Mouse (Mus musculus): Measurements from ENCODE around the gene Vmn1r101. TPM values are rescaled to one million over a fixed set of nuclear protein-coding genes. Genes with fewer than 3 reads are reported as not detected.
"Not testable (repeated sequence)": the region's sequence is repeated elsewhere in the genome, so short reads cannot be mapped to it uniquely, and the experiment has no call there.

Vmn1r101 gene
- polyA plus RNA-seq (2016; fragmentation: Nextera tagmentation; extraction: Ambion mirVana): not detected in 2 replicates

GRCm38 (mm10) chr7:20442493-20442892 lies at the start of gene Vmn1r101:
TSS of gene Vmn1r101 (minus strand) at chr7:20442593.
- H3K36me3 ChIP-seq; H3K27me3 ChIP-seq (replicated peaks); ATAC-seq (ENCODE audit: insufficient number of reproducible peaks, low FRiP score); H3K9ac ChIP-seq; H3K27ac ChIP-seq (ENCODE audit: poor library complexity, severe bottlenecking); H3K4me2 ChIP-seq; H3K4me1 ChIP-seq (replicated peaks); H3K4me3 ChIP-seq; H3K9me3 ChIP-seq (replicated peaks): not testable (repeated sequence)
- WGBS: no CpG with 5 or more reads among the region's 2 CpGs

DNA sequence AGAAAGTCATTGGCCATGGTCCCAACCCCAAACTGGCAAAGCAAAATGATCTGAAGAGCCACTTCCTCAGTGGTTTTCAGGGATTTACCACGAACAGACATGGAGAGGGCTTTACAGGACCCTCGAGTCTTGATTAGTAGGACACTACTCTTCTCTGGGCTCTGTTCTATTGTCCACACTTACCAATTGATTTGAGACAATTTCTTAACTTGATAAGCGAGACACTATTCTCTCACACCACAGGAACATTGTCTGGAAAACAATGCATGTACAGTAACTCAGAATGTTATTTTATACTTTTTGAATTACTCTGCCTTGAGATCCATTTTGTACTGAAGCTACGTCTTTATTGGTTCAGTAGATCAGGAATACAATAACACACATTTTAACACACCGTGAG lies 32.4 kb upstream of the Vmn1r101 start, which contains the start of gene Gm10670:
Gene Gm10670, minus strand, starts transcription at position 101 of the 400 bp plus-strand sequence.
- not testable (repeated sequence) for H3K27me3 ChIP-seq (replicated peaks); H3K4me3 ChIP-seq; H3K27ac ChIP-seq (ENCODE audit: poor library complexity, severe bottlenecking); H3K36me3 ChIP-seq; H3K4me2 ChIP-seq; H3K4me1 ChIP-seq (replicated peaks); ATAC-seq (ENCODE audit: insufficient number of reproducible peaks, low FRiP score); H3K9ac ChIP-seq; H3K9me3 ChIP-seq (replicated peaks)
- no CpG with 5 or more reads among the region's 5 CpGs for WGBS

DNA sequence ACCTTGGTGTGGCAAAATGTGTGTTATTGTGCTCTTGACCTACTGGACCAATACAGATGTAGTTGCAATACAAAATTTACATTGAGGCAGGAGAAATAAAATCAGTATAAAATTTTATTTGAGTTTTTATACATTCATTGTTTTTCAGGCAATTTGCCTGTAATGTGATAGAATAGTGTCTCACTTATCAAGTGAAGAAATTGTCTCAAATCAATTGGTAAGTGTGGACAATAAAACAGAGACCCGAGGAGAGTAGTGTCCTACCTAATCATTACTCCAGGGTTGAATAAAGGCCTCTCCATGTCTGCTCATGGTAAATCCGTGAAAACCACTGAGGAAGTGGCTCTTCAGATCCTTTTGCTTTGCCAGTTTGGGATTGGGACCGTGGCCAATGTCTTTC lies 24.8 kb downstream of the Vmn1r101 start, which contains the start of gene Vmn1r100:
Gene Vmn1r100, plus strand, starts transcription at position 301 of the 400 bp plus-strand sequence.
- not testable (repeated sequence) for H3K4me3 ChIP-seq; H3K9ac ChIP-seq; H3K9me3 ChIP-seq (replicated peaks); H3K27ac ChIP-seq (ENCODE audit: poor library complexity, severe bottlenecking); ATAC-seq (ENCODE audit: insufficient number of reproducible peaks, low FRiP score); H3K4me1 ChIP-seq (replicated peaks); H3K4me2 ChIP-seq; H3K36me3 ChIP-seq; H3K27me3 ChIP-seq (replicated peaks)
- no CpG with 5 or more reads among the region's 3 CpGs for WGBS

Other genes starting within 250 kb of the Vmn1r101 start
- not detected in 2 replicates for gene Vmn1r95, start 248.9 kb downstream of the Vmn1r101 start, polyA plus RNA-seq (2016; fragmentation: Nextera tagmentation; extraction: Ambion mirVana)
- gene Gm6164, start 237.0 kb downstream of the Vmn1r101 start, polyA plus RNA-seq (2016; fragmentation: Nextera tagmentation; extraction: Ambion mirVana): not detected in 2 replicates
- gene Gm4498, start 208.8 kb downstream of the Vmn1r101 start, polyA plus RNA-seq (2016; fragmentation: Nextera tagmentation; extraction: Ambion mirVana): not detected in 2 replicates
- gene Gm5890, start 179.8 kb downstream of the Vmn1r101 start, polyA plus RNA-seq (2016; fragmentation: Nextera tagmentation; extraction: Ambion mirVana): not detected in 2 replicates
- not detected in 2 replicates for gene Gm4133, start 108.5 kb downstream of the Vmn1r101 start, polyA plus RNA-seq (2016; fragmentation: Nextera tagmentation; extraction: Ambion mirVana)
- gene Gm5728, start 67.2 kb downstream of the Vmn1r101 start, polyA plus RNA-seq (2016; fragmentation: Nextera tagmentation; extraction: Ambion mirVana): not detected in 2 replicates
- gene Vmn1r100, start 24.7 kb downstream of the Vmn1r101 start, polyA plus RNA-seq (2016; fragmentation: Nextera tagmentation; extraction: Ambion mirVana): not detected in 2 replicates
- gene Gm10670, start 32.3 kb upstream of the Vmn1r101 start, polyA plus RNA-seq (2016; fragmentation: Nextera tagmentation; extraction: Ambion mirVana): not detected in 2 replicates
- gene Vmn1r103, start 67.9 kb upstream of the Vmn1r101 start, polyA plus RNA-seq (2016; fragmentation: Nextera tagmentation; extraction: Ambion mirVana): not detected in 2 replicates
- gene Vmn1r104, start 91.2 kb upstream of the Vmn1r101 start, polyA plus RNA-seq (2016; fragmentation: Nextera tagmentation; extraction: Ambion mirVana): not detected in 2 replicates
- not detected in 2 replicates for gene Gm5726, start 103.2 kb upstream of the Vmn1r101 start, polyA plus RNA-seq (2016; fragmentation: Nextera tagmentation; extraction: Ambion mirVana)
- not detected in 2 replicates for gene Gm4141, start 133.6 kb upstream of the Vmn1r101 start, polyA plus RNA-seq (2016; fragmentation: Nextera tagmentation; extraction: Ambion mirVana)
- not detected in 2 replicates for gene Gm4513, start 156.4 kb upstream of the Vmn1r101 start, polyA plus RNA-seq (2016; fragmentation: Nextera tagmentation; extraction: Ambion mirVana)
- gene Vmn1r107, start 226.3 kb upstream of the Vmn1r101 start, polyA plus RNA-seq (2016; fragmentation: Nextera tagmentation; extraction: Ambion mirVana): not detected in 2 replicates